Mouse (Mus musculus) R1 (cell line): Measurements from ENCODE around the gene Arx.
A peak's percentile ranks its signal among the peaks of the same experiment; 100 is the strongest.

Source experiments
- DNase-seq: peaks from one replicate; pipeline ENCODE4 v3.0.0-alpha.2; 2018; ENCODE audit warnings: low read depth, low spot score

Gene Arx

GRCm38 (mm10) chrX:93286291-93286893, at the start of gene Arx:
TSS of gene Arx (plus strand) at chrX:93286445.
- DNase-seq = peak; percentile 84

DNA sequence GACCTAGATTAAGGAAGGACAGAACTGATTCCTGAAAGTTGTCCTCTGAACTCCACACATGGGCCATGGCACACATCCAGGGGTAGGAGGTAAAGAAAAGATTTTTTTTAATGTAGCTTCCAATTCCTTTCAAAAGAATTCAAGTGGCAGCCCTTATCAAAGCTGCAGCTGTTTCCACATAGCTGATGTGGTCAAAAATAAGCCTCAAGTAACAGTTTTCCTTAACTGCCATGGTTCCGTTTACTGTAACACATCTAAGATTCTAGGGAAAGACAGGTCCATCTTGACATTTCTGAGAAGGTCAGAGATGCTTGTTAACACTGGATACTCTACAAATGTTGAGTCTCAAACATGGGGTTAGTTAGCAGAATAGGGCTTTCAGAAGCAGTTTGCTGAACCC, 34.9 kb upstream of the Arx start:
- no peak for DNase-seq

GRCm38 (mm10) chrX:93275689-93276088, 10.6 kb upstream of the Arx start:
- DNase-seq = no peak

GRCm38 (mm10) chrX:93279940-93280339, 6.3 kb upstream of the Arx start:
- no peak for DNase-seq

- DNase-seq = peak; percentile 72
Observed at GRCm38 (mm10) chrX:93281028-93281723, 5.1 kb upstream of the Arx start.

DNA sequence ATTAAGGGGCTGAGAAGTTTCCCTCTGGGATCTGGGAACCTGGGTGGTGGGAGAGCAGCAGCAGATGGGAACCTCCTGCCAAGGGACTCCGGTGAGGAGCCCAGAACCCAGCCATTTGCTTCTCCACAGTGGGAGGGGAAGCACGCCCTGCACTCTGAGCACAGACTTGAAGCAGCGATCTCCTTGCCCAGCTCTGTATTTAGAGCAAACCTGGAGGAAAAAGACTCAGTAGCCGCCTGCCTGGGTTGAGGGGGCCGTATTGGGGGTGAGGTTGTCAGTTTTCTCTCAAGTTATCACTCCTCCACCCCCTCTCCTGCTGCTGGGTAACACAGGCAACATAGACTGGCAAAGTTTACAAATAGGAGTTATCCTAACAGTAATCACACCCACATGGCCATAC, 4.5 kb upstream of the Arx start:
- DNase-seq = no peak

DNA sequence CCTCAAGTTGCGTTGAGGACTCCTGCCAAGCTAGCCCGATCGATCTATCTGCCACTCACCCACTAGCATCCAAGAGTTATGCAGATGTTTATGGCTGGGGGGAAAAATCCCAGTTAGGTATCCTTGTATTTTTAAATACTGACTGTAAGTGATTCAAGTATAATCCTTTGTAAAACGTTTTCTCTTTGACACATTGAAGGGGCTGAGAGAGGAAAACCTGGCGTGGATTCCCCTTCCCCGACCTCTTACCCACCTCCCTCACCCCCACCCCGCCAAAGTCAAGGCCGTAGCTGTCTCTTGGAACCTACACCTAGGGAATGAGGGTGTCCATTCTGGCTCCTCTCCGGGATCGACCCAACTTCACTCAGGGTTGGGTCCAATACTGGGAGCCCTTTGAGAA, 1.2 kb upstream of the Arx start:
- no peak for DNase-seq

DNA sequence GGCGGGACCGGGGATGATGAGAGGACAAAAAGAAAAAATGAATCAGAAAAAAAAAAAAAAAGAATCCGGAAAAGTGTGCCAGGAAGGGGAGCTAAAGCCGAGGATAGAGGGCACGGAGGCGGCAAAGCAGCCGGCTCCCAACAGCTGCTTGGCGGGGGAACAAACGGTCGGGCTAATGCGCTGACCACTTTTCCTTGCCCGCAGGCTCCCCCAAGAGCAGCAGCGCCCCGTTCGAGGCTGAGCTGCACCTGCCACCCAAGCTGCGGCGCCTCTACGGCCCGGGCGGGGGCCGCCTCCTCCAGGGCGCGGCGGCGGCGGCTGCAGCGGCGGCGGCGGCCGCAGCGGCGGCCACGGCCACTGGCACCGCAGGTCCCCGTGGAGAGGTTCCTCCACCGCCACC, 2.1 kb downstream of the Arx start:
- no peak for DNase-seq

GRCm38 (mm10) chrX:93289076-93289475, 2.8 kb downstream of the Arx start:
- no peak for DNase-seq

- no peak for DNase-seq
Observed at GRCm38 (mm10) chrX:93289851-93290380, 3.7 kb downstream of the Arx start.

DNA sequence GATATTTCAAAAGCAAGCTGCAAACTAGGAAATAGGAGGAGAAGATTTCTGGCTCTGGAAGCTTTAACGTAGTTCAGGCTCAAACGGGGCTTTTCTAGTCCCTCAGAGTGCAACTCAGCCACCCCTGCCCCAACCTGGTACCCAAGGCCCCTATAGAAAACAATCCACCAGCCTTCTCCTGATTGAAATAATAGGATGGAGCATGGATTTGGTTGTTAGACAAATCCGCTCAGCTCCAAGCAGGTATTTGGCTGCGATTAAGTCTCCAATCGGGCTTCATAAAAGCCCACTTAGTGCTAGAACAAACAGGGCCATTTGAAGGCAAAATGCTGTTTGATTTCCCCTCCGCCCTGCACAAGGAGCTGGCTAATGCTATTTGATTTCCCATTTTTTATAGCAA, 5.8 kb downstream of the Arx start:
- DNase-seq = no peak

GRCm38 (mm10) chrX:93294736-93295490, 8.7 kb downstream of the Arx start:
- DNase-seq = no peak

DNA sequence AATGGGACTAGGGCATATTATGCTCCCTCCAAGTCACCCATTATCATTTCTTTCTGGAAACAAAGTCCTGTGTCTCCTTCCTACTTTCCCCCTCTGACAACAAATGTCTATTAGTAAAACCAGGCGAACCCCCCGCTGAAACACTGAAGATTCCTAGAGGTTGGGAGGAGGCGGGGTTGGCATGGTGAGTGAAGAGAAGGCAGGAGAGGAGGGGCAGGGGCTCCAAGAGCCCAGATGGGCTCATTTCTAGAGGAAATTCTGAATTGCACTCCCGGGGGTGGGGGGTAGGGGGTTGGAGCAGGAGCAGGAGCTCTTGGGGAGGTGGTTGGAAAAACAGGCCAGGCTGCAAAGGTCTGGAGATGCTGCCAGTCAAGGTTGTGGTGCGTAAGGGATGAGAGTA, 9.6 kb downstream of the Arx start:
- no peak for DNase-seq

- DNase-seq = no peak
Observed at GRCm38 (mm10) chrX:93297001-93297441, 10.8 kb downstream of the Arx start.

DNA sequence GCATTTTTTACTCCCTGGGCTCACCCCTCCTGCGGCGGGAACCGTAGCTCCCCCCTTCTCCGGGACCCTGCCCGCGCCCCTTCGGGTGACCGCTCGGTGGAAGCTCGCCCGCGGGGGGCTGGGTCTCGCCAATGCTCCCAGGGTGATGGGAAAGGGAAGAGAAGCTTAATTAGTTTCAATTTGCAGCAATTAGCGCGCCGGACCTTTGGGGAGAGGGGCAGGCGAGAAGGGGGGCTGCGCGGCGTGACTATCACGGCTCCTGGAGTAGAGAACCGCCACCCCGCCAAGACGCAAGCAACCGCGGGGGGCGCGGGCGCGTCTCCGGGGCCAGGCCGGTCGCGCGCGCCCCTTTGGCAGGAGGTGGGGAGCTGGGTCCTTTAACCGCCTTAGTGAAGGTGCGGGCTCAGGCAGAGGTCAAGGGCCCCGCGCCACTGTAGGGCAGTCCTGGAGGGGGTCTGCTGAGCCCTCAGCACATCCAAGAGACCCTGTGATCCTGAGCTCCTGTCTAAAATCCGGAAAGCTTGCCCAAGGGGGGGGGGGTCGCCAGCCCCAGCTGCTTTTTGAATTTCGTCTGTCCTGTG, 12.9 kb downstream of the Arx start:
- DNase-seq = no peak

DNA sequence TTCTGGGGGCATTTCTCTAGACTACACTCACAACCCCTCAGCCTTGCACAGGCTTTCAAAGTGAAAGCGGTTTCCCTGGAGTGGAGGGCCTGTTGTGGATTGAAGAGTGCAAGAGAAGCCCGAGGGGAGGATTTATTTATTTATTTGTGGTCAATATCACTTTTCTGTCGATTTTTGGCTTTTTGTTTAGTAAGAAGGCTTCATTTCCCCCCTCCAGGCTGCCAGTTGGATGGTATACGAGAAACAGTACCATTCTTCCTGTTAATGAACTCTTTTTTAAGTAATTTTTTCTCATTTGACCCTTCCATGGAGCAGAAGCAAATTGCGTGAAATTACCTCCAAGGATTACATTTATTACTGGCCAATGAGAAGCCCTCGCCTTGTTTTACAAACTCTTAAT, 13.5 kb downstream of the Arx start:
- no peak for DNase-seq

- no peak for DNase-seq
Observed at GRCm38 (mm10) chrX:93300183-93300815, 14.1 kb downstream of the Arx start.

DNA sequence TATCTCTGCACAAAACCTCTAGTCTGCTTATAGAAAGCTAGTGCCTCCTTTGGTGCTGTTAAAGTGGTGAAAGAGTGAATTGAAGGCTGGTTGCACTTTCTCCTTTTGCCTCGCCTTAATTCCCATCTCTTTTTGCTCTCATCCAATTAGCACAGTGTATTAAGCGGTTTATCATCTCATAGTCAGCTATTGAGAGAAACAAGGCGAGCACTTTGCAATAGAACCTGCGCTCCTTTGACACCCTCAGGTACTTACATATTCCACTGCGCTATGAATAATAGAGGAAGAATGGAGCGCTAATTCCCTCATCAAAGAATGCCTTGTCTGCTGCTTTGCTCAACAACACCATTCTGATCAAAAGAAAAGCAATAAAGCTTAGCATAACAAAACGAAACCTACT, 15.6 kb downstream of the Arx start:
- DNase-seq = no peak

- DNase-seq = no peak
Observed at GRCm38 (mm10) chrX:93305780-93306179, 19.5 kb downstream of the Arx start.

DNA sequence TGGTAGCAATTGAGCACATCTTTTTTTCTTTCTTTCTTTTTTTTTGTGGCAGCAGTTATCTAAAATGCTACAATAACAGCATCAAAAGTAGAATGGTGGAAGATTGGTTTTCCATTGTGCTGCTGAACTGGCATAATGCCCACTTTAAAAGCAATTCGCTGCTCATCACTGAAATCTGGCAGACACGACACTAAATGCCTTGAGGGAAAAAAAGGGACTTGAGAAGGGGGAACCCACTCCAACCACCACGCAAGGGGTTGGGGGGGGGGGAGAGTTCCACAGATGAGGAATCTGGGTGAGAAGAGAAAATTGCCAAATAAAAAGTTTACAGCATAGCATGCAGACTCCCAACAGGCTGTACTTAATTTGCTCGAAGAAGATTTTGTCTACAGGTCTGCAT, 31.3 kb downstream of the Arx start:
- DNase-seq = no peak

- DNase-seq = no peak
Observed at GRCm38 (mm10) chrX:93319979-93320378, 33.7 kb downstream of the Arx start.

DNA sequence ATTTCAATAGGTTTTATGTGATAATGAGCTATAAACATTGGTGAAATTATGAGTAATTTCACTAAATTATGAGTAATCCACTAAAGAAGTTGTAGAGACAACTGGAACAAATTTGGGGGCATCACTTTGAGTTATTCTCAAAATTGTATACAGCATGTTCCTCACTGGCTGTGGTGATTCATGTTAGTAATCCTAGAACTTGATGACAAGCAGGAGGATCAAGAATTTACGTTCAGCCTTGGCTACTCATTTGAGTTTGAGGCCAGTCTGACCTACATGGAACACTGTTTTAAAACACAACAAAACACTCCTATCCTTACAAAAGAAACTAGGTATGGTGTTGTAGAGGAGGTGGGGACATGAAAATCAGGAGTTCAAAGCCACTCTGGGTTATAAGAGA, 35.1 kb downstream of the Arx start:
- DNase-seq = no peak
